ENCODE assay signal across 25 mouse cellular contexts in genomic region chr8:21054747-21055146, GRCm38 (mm10). TPM values are rescaled to one million over a fixed set of nuclear protein-coding genes. Genes with fewer than 3 reads are reported as not detected.
"Had no signal": no experiment of that assay in that cellular context is flagged by ENCODE, and none has a peak within 500 bp of the region (broad histone marks: within the 10 kb centered on the region; RNA-seq: fewer than 3 reads in every experiment).

Gene Defa23, plus strand, starts transcription at chr8:21055047.

RNA-seq across cellular contexts. Expression of gene Defa23, which starts in this region (rescaled TPM):
- polyA plus RNA-seq: heart, embryonic 10.5 days; heart, embryonic 11.5 days; heart, embryonic 12.5 days; heart, embryonic 13.5 days; heart, embryonic 14.5 days; heart, embryonic 15.5 days; heart, postnatal 0 days; hindbrain, embryonic 10.5 days; hindbrain, embryonic 11.5 days; hindbrain, embryonic 12.5 days; hindbrain, embryonic 13.5 days; hindbrain, embryonic 14.5 days; hindbrain, embryonic 15.5 days; hindbrain, embryonic 16.5 days; hindbrain, postnatal 0 days; inflammation-experienced regulatory T-cells, adult 6 months; intestine, embryonic 14.5 days; intestine, embryonic 15.5 days; intestine, embryonic 16.5 days; intestine, postnatal 0 days; kidney, adult 2 months; kidney, embryonic 14.5 days; kidney, embryonic 15.5 days; kidney, embryonic 16.5 days; kidney, postnatal 0 days had no signal
